Mouse (Mus musculus) neural tube, embryonic 10.5 days (tissue): ENCODE measurements around the gene Arhgef33.
"Not testable (repeated sequence)": the region's sequence is repeated elsewhere in the genome, so short reads cannot be mapped to it uniquely, and the experiment has no call there.

Experiments used
- DNase-seq: peaks from one replicate; pipeline ENCODE4 v3.0.0-alpha.2; 2017; ENCODE audit warnings: low spot score; ENCODE audit errors: extremely low spot score

Gene Arhgef33

GRCm38 (mm10) chr17:80307251-80307650 lies at the start of gene Arhgef33:
Gene Arhgef33, plus strand, starts transcription at chr17:80307407.
- no peak for DNase-seq

- no peak for DNase-seq
Observed at GRCm38 (mm10) chr17:80267065-80267464, 40.1 kb upstream of the Arhgef33 start.

DNA sequence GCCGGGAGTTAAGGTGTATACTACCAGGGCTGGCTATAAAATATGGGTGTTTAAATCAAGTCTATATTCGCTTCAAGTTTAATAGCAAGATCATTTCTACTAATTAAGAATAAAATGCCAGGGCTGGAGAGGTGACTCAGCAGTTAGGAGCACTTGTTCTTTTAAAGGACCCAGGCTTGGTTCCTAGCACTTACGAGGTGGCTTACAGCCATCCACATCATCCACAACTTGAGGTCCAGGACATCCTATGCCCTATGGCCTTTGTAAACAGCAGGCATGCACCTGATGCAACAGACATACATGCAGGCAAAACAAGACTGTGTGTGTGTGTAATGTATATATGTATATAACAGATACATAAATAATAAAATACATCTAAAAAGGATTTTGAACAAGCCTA lies 39.1 kb upstream of the Arhgef33 start:
- no peak for DNase-seq

DNA sequence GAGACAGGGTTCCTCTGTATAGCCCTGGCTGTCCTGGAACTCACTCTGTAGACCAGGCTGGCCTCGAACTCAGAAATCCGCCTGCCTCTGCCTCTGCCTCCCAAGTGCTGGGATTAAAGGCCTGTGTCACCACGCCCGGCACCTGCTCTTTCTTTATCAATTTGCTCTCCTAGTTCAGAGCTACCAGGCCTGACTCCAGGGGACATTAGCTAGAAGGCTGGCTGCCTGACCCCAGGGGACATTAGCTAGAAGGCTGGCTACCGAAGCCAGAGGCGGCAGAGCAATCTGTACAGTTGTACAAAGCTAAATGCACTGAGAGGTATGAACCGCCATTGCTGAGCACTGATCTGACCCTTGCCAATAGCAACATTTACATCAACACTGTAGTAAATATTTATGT lies 36.6 kb upstream of the Arhgef33 start:
- not testable (repeated sequence) for DNase-seq

GRCm38 (mm10) chr17:80278255-80278654 lies 29.0 kb upstream of the Arhgef33 start:
- DNase-seq = no peak

DNA sequence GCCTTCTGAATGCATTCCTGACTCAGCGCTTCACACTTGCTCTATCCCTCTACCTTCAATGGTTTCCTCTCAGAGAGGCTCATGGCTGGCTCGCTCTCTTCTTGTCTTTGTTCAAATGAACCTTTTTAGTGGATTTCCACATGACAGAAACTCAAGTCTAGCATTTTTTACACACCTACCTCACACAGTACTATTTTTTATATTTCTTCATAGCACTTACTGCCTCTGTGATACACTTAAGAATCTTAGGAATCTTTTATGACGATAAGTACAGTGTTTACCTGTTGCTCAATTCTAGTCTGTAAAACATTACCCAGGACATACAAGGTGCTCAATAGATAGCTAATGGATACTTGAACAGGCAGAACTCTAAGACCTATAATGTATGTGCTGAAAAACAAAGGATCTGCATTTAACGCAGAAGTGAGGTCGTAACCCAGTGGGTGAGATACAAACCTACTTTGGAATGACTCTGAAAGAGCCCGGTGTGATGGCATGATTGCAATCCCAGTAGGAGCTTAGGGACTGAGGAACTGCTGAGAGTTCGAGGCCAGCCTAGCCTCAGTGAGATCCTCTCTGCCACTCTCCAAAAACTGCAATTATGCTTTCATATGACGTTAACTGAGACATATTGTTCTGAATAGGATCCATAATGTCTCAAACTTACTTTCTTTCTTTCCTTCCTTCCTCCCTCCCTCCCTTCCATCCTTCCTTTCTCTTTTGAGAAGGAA lies 27.7 kb upstream of the Arhgef33 start:
- DNase-seq = no peak

- DNase-seq = no peak
Observed at GRCm38 (mm10) chr17:80284446-80284845, 22.8 kb upstream of the Arhgef33 start.

DNA sequence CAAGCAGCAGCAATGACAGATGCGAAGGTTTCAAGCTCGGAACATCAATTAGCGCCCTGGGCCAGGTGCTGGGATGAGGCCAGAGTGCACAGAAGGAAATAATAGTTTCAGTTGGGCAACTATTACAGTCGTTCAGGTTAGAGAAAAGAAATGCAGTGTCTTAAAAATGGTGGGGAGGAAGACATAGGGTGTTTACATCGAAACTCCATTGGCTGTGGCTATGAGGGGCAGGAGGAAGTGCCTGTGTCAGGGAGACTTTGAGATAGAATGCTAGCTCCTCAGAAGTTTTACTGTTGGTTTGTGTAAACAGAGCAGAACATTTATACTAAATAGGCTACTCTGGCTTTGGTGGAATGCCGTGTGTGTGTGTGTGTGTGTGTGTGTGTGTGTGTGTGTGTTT lies 19.2 kb upstream of the Arhgef33 start:
- DNase-seq = no peak

DNA sequence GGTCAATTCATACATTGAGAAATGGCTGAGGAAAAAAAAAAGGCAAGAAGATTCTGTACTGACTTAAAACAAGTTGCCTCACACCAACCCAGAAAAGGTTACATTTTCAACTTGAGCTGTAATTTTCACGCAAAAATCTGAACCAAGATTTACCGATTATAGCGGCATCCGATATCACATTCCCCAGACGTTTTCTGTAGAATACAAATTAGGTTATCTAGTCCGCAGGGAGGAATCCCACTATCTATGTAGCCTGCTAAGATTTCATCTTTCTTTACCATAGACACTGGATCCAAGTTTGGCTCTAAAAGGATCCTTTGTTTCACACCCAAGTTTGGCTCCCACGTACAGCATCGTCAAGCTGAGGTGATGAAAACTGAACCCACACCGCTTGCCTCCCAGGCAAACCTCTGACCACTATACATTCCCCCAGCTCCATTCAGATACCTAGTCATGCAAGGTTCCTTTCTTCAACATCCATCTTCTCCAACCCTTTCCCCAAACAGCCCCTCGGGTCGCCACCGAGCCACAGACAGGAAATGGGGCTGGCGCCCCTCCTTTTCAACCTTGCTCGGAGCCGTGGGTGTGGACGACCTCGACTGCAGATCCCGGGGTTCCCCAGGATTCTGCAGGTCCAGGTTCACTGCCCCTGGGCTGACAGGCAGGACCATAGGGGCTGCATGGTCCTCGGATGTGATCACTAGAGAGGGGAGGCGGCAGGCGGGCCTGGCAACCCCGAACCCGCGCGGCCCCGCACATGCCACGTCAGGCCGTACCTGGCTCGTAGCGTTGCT lies 17.7 kb upstream of the Arhgef33 start:
- no peak for DNase-seq

DNA sequence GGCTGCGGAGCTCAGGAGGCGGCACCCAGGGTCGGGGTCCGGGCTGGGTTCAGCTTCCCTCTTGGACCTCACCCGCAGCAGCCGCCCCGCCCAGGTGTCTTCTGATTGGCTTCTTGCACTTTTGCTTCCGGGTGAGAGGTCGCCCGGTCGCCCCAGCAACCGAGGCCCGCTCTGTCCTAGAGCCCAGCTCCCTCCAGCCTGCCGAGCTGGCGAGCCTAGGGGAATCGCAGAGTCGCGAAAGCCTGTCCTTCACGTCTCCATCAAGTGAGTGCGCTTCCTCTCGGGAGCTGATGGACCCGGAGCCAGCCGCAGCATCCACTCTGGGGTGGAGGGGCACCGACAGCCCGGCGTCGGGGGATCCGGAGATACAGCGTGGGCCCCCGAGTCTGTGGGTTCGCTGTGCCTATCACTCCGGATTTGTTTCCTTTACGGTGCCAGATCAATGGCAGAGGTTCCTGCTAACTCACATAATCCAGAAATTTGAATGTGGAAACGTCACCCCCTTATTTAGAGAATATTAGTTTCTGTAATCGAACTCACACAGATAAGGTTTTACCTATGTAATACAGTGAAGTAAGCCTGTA lies 17.0 kb upstream of the Arhgef33 start, which contains the start of the genes Morn2 and Dhx57:
Gene Morn2, plus strand, starts transcription at position 130 of the 584 bp plus-strand sequence.
Gene Dhx57, minus strand, starts transcription at position 403 of the 584 bp plus-strand sequence.
- peak; percentile 96 for DNase-seq

GRCm38 (mm10) chr17:80291148-80291547 lies 16.1 kb upstream of the Arhgef33 start:
- no peak for DNase-seq

DNA sequence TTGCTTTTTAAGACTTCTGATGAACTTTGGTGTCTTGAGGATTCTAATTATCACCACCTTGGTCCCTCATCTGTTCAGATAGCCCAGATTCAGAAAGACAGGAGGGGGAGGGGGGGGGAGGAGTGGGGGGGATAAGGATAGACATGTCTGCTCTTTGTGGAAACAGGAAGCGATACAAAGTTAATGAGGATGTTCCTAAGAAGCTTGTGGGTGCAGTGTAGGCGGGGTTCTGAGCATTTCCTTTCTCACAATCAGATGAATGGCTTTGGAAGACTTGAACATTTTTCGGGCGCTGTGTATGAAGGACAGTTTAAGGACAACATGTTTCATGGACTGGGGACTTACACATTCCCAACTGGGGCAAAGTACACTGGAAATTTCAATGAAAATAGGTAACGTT lies 11.9 kb upstream of the Arhgef33 start:
- no peak for DNase-seq

- DNase-seq = no peak
Observed at GRCm38 (mm10) chr17:80298844-80299243, 8.4 kb upstream of the Arhgef33 start.

DNA sequence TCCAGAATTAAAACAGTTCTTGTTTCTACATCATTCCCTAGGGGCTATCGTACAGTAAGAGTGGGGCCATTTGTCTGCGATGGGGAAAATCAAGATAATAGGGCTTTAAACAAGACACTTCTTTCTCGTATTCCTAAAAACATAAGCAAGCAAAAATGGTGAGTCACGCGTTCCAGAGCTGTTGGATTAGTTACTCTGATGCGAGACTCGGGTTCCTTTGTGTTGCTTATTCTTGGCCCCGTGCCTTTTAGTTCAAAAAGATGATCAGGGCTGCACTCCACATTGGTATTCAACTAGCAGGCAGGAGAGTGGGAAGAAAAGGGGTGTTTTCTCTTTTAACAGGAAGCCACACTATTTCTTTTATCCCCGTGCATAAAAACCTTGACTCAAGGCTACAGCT lies 4.6 kb downstream of the Arhgef33 start:
- DNase-seq = no peak

DNA sequence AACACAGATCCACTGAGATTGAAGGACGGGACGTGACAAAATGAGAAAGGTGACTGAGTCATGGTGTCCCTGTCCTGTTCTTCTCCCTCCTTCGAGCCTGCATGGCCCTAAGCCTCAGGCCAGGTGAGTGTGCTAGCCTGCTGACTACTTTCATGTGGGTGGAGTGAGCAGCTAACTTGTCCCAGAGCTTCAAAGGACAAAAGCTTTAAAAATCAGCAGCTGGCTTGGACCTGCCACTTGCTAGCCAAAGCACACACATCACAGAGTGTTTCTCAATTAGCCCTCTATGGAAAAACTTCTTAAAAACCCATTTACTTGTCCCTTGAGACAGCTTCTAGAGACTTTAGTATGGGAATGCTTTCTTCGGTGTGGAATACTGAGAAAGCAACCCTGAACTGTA lies 5.2 kb downstream of the Arhgef33 start:
- no peak for DNase-seq

DNA sequence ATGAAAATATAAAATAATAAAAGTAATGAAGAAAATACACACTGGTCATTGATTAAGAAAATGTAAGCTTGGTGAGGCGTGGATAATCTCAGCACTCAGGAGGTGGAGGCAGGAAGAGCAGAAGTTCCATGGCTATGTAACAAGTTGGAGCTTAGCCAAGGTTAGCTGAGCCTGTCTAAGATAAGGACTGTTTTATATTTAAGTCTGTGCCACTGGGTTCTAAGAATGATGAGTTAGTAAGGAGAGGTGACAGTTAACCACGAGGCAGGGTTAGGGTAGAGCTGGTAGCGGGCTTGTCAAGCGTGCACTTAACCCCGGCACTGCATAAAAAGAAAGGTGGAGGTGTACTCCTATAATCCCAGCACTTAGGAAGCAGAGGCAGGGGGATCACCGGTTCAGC lies 15.0 kb downstream of the Arhgef33 start:
- no peak for DNase-seq

DNA sequence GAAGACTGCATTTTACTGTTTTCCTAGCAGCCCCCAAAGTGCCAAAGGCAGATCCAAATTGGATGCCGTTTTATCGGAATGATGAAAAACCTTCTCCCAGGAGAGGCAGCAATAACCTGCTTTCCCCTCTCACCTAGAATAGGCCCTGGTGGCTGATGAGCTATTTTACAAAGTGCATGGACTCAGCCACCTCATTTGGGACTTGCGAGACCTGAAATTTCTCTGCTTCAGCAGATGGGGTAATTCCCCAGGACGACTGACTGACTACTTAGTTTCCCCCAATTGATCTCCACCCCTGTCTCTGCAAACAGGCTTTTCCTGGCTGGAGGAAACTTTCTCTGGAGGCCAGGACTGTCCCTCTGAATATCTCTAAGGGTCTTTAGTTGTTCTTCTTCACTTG lies 15.8 kb downstream of the Arhgef33 start:
- DNase-seq = no peak

- DNase-seq = no peak
Observed at GRCm38 (mm10) chr17:80323658-80324057, 16.5 kb downstream of the Arhgef33 start.

- no peak for DNase-seq
Observed at GRCm38 (mm10) chr17:80324521-80324920, 17.3 kb downstream of the Arhgef33 start.

GRCm38 (mm10) chr17:80325456-80325855 lies 18.2 kb downstream of the Arhgef33 start:
- no peak for DNase-seq

- DNase-seq = no peak
Observed at GRCm38 (mm10) chr17:80326431-80326830, 19.2 kb downstream of the Arhgef33 start.

GRCm38 (mm10) chr17:80332386-80332785 lies 25.2 kb downstream of the Arhgef33 start:
- DNase-seq = no peak
